Mouse (Mus musculus) limb, embryonic 11.5 days (tissue): ENCODE results near the gene Myrfl. TPM values are rescaled to one million over a fixed set of nuclear protein-coding genes. Genes with fewer than 3 reads are reported as not detected.

ENCODE experiments used
- ATAC-seq: fragments of 200-750 bp; cut with Nextera tagmentation; 2 replicates; pipeline ENCODE4 v1.8.0; 2017; ENCODE audit warnings: low read depth; ENCODE audit not compliant: insufficient number of reproducible peaks, low FRiP score, low TSS enrichment
- DNase-seq: peaks from one replicate; pipeline ENCODE4 v3.0.0-alpha.2; 2015; ENCODE audit warnings: low spot score
- H3K27ac ChIP-seq: fragments of 300-500 bp; sonication (generic); replicated peaks from 2 replicates; pipeline ENCODE4 v1.5.1; 2014; ENCODE audit warnings: low read depth, mild to moderate bottlenecking, low read length
- H3K27me3 ChIP-seq: fragments of 300-500 bp; sonication (generic); 2 replicates; pipeline ENCODE4 v1.6.1; 2014; ENCODE audit warnings: mild to moderate bottlenecking, low read length, mixed read lengths; ENCODE audit not compliant: control insufficient read depth, insufficient read depth
- H3K36me3 ChIP-seq: fragments of 300-500 bp; sonication (generic); 2 replicates; pipeline ENCODE4 v1.6.1; 2014; ENCODE audit warnings: mild to moderate bottlenecking, low read length, moderate library complexity, mixed read lengths; ENCODE audit not compliant: control insufficient read depth, insufficient read depth
- H3K4me1 ChIP-seq: fragments of 300-500 bp; sonication (generic); 2 replicates; pipeline ENCODE4 v1.6.1; 2014; ENCODE audit warnings: low read length, mixed read lengths; ENCODE audit not compliant: control insufficient read depth, insufficient read depth
- H3K4me2 ChIP-seq: fragments of 300-500 bp; sonication (generic); 2 replicates; pipeline ENCODE4 v1.6.1; 2014; ENCODE audit warnings: low read depth, mild to moderate bottlenecking, moderate library complexity; ENCODE audit not compliant: severe bottlenecking
- H3K4me3 ChIP-seq: fragments of 300-500 bp; sonication (generic); 2 replicates; pipeline ENCODE4 v1.5.1; 2014; ENCODE audit warnings: low read depth, low read length
- H3K9ac ChIP-seq: fragments of 300-500 bp; sonication (generic); 2 replicates; pipeline ENCODE4 v1.6.1; 2014; ENCODE audit warnings: mild to moderate bottlenecking, low read length
- H3K9me3 ChIP-seq: fragments of 300-500 bp; sonication (generic); 2 replicates; pipeline ENCODE4 v1.6.1; 2016; ENCODE audit warnings: low read length; ENCODE audit not compliant: control insufficient read depth
- WGBS: fragments of 180-500 bp; shearing (Covaris S2); extraction: QIAGEN DNeasy Blood & Tissue Kit; methylation state at CpG from one replicate; pipeline ENCODE4 v1.1.7; 2014; 5-methylcytosine and 5-hydroxymethylcytosine counted together
- polyA plus RNA-seq: library from polyadenylated mRNA; unstranded; fragments of >200 nt; fragmentation: Nextera tagmentation; extraction: Ambion mirVana; gene quantifications from 2 replicates; pipeline ENCODE4 v1.2.1, GENCODE M21; 2014

Gene Myrfl
- polyA plus RNA-seq, 1 experiment from 2014 or later: 0.07 TPM

- no peaks in the 10 kb centered on the region for H3K9me3 ChIP-seq
- WGBS: 89% methylated on average over 11 of the region's 11 CpGs
- H3K4me3 ChIP-seq: no peak overlapping the region
- no peak overlapping the region for H3K9ac ChIP-seq
- peaks cover 8% of the 10 kb centered on the region; the same call in 1 of the 2 replicates for H3K4me1 ChIP-seq
- H3K27me3 ChIP-seq: no peaks in the 10 kb centered on the region
- no peaks in the 10 kb centered on the region for H3K36me3 ChIP-seq
- DNase-seq (no peak), ATAC-seq (no peak)
- H3K27ac ChIP-seq: no peak overlapping the region
- H3K4me2 ChIP-seq: no peak overlapping the region
These were observed 141.8 kb downstream of the Myrfl start for GRCm38 (mm10) chr10:116754940-116755339.

- no peak overlapping the region for H3K4me2 ChIP-seq
These were observed 145.8 kb downstream of the Myrfl start for GRCm38 (mm10) chr10:116750895-116751294.

GRCm38 (mm10) chr10:116750062-116750461 is 146.7 kb downstream of the Myrfl start:
- H3K4me3 ChIP-seq: no peak overlapping the region
- H3K36me3 ChIP-seq: no peaks in the 10 kb centered on the region
- no peaks in the 10 kb centered on the region for H3K9me3 ChIP-seq
- no peaks in the 10 kb centered on the region for H3K27me3 ChIP-seq
- ATAC-seq (no peak), DNase-seq (no peak)
- no peak overlapping the region for H3K9ac ChIP-seq
- 86% methylated on average over 6 of the region's 6 CpGs for WGBS
- H3K27ac ChIP-seq: no peak overlapping the region
- H3K4me1 ChIP-seq: no peaks in the 10 kb centered on the region
- no peak overlapping the region for H3K4me2 ChIP-seq

More at GRCm38 (mm10) chr10:116750895-116751294, 145.8 kb downstream of the Myrfl start:
- H3K4me1 ChIP-seq: 0 out of 2 replicates have a peak, but pooled peaks cover 1% of the 10 kb centered on the region
- H3K27me3 ChIP-seq: no peaks in the 10 kb centered on the region
- WGBS: 76% methylated on average over 14 of the region's 14 CpGs
- H3K9ac ChIP-seq: no peak overlapping the region
- H3K27ac ChIP-seq: no peak overlapping the region
- H3K4me3 ChIP-seq: no peak overlapping the region
- H3K36me3 ChIP-seq: no peaks in the 10 kb centered on the region
- ATAC-seq (no peak), DNase-seq (no peak)
- no peaks in the 10 kb centered on the region for H3K9me3 ChIP-seq

GRCm38 (mm10) chr10:116748681-116749080 is 148.0 kb downstream of the Myrfl start:
- Histone ChIP-seq H3K27me3 (no peaks in the 10 kb centered on the region), H3K36me3 (no peaks in the 10 kb centered on the region), H3K4me1 (no peaks in the 10 kb centered on the region), H3K4me2 (no peak overlapping the region), H3K9ac (no peak overlapping the region), H3K27ac (no peak overlapping the region), H3K4me3 (no peak overlapping the region), H3K9me3 (no peaks in the 10 kb centered on the region)
- WGBS: 85% methylated on average over 4 of the region's 4 CpGs
- DNase-seq: no peak
- ATAC-seq: no peak

DNA sequence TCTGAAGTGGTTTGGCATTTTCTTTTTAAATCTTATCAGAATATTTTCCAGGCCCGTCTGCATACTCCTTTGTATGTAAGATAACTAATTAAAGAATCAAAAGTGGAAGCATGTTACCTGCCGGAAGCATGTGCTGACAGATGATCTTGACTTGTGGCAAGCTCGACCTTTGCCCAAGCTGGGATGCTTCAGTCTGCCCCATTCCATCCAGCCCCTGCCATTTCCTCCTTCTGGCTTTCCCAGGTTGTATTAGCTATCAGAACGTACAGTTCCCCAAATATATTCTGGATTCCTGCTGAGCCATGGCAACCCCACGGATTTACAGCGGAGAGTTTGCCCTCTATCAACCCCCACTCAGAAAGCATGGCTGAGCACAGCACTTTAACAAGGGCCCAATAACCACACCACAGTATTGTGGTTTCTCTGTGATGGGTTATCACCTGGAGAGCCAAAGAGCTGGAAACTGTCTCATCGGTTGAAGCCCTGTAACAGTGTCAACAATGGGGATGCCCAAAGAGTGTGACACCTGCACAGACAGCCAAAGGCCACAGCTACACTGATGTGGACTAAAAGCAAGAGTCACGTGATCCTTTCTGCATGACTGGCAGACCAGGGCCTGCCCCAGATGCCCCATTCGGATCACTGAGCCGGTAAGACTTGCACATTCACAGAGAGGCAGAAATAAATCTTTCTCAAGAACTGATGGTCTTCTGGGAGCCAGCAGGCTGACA is 150.3 kb downstream of the Myrfl start:
- no peaks in the 10 kb centered on the region for H3K36me3 ChIP-seq
- no peaks in the 10 kb centered on the region for H3K9me3 ChIP-seq
- DNase-seq (no peak), ATAC-seq (no peak)
- no peaks in the 10 kb centered on the region for H3K27me3 ChIP-seq
- no peak overlapping the region for H3K27ac ChIP-seq
- WGBS: 79% methylated on average over 10 of the region's 10 CpGs
- no peaks in the 10 kb centered on the region for H3K4me1 ChIP-seq
- no peak overlapping the region for H3K4me3 ChIP-seq
- H3K4me2 ChIP-seq: no peak overlapping the region
- H3K9ac ChIP-seq: no peak overlapping the region

DNA sequence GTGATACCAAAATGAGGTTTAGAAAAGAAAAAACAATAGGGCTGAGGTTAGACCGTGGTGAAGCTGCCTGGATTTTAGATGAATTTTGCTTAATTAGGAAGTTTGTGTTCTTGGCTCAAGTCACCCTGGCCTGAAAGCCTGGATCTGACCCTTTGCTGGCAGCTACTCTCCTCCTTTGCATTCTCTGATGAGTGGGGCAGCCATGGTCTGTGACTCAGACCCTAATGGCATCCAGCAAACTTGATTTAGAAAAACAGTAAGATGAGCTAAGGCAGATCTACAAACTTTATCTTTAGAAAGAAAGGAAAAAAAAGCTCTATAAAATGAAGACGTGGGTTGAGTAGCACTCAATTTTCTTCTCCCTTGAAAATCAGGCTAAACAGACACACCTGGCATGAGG is 154.0 kb downstream of the Myrfl start:
- WGBS: 78% methylated on average over 2 of the region's 2 CpGs

DNA sequence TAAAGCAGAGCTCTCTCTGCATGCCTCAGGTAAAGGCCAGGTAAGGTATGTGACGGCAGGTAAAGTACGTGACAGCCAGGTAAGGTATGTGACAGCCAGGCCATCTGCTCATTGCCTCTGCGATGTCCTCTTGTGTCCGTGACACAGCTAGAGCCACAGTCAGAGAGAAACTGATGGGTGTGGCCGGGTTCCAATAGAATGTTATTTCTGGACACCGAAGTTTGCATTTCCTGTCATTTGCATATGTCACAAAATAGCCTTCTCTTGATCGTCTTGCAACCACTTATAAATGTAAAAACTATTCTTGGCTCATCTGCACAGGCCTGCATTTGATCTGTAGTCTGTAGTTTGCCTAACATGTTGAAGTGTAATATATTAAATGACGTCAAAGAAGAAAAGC is 154.5 kb downstream of the Myrfl start:
- DNase-seq: no peak
- ATAC-seq: no peak
- no peak overlapping the region for H3K27ac ChIP-seq
- H3K36me3 ChIP-seq: no peaks in the 10 kb centered on the region
- H3K4me2 ChIP-seq: no peak overlapping the region
- no peaks in the 10 kb centered on the region for H3K4me1 ChIP-seq
- 89% methylated on average over 8 of the region's 8 CpGs for WGBS
- H3K27me3 ChIP-seq: no peaks in the 10 kb centered on the region
- no peak overlapping the region for H3K4me3 ChIP-seq
- no peaks in the 10 kb centered on the region for H3K9me3 ChIP-seq
- no peak overlapping the region for H3K9ac ChIP-seq

More for the DNA sequence above, 154.0 kb downstream of the Myrfl start:
- Histone ChIP-seq H3K4me1 (no peaks in the 10 kb centered on the region), H3K4me2 (no peak overlapping the region), H3K27ac (no peak overlapping the region), H3K27me3 (no peaks in the 10 kb centered on the region), H3K9me3 (no peaks in the 10 kb centered on the region), H3K4me3 (no peak overlapping the region), H3K9ac (no peak overlapping the region), H3K36me3 (no peaks in the 10 kb centered on the region)
- DNase-seq (no peak), ATAC-seq (no peak)

DNA sequence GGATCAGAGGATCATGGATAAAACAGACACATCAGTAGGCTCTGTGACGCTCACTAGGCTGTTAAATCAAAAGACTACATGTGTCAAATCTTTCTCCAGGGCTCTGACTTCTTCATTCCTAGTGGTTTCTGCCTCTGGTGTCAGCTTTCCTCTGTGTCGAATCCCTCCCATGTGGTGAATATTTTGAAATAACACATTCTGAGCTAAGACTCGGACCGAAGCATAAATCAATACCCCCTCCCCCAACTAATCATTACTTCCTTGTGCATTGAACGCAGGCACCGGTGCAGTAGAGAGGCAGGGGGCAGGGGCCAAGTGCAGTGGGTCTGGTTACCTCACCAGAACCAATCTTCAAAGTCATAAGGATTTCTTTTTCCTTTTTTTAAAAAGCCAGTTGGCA is 155.4 kb downstream of the Myrfl start:
- H3K9me3 ChIP-seq: no peaks in the 10 kb centered on the region
- no peak overlapping the region for H3K4me2 ChIP-seq
- WGBS: 33% methylated on average over 6 of the region's 6 CpGs
- no peaks in the 10 kb centered on the region for H3K27me3 ChIP-seq
- DNase-seq (no peak), ATAC-seq (peak; percentile 69; the same call in 1 of the 2 replicates)
- no peak overlapping the region for H3K4me3 ChIP-seq
- no peaks in the 10 kb centered on the region for H3K4me1 ChIP-seq
- H3K36me3 ChIP-seq: no peaks in the 10 kb centered on the region
- H3K27ac ChIP-seq: no peak overlapping the region
- no peak overlapping the region for H3K9ac ChIP-seq

GRCm38 (mm10) chr10:116740073-116740472 is 156.6 kb downstream of the Myrfl start:
- no peak for ATAC-seq
- Histone ChIP-seq H3K36me3 (no peaks in the 10 kb centered on the region), H3K9ac (no peak overlapping the region), H3K4me1 (no peaks in the 10 kb centered on the region), H3K9me3 (no peaks in the 10 kb centered on the region), H3K4me2 (no peak overlapping the region), H3K27me3 (no peaks in the 10 kb centered on the region), H3K27ac (no peak overlapping the region; the same call in 1 of the 2 replicates), H3K4me3 (no peak overlapping the region)
- no peak for DNase-seq
- 84% methylated on average over 7 of the region's 7 CpGs for WGBS
